Mouse (Mus musculus) bone marrow macrophage, adult 2 months (primary cell): ENCODE results near the gene 5530401A14Rik. TPM values are rescaled to one million over a fixed set of nuclear protein-coding genes. Genes with fewer than 3 reads are reported as not detected.

Experiments used
- H3K27ac ChIP-seq: 2 replicates; pipeline ENCODE4 v1.5.1; 2012; ENCODE audit warnings: low read depth, low read length; ENCODE audit not compliant: insufficient read depth
- H3K4me1 ChIP-seq: 2 replicates; pipeline ENCODE4 v1.6.1; 2012; ENCODE audit warnings: low read length; ENCODE audit not compliant: control insufficient read depth, insufficient read depth
- H3K4me3 ChIP-seq: 2 replicates; pipeline ENCODE4 v1.5.1; 2012; ENCODE audit warnings: mild to moderate bottlenecking, low read length, moderate library complexity; ENCODE audit not compliant: insufficient read depth
- CTCF ChIP-seq: IDR thresholded peaks from 2 replicates; pipeline ENCODE4 v1.5.1; 2012; ENCODE audit warnings: low read depth, mild to moderate bottlenecking, low read length, moderate library complexity
- POLR2A ChIP-seq: IDR thresholded peaks from 2 replicates; pipeline ENCODE4 v1.6.1; 2012; ENCODE audit warnings: mild to moderate bottlenecking, low read depth, low read length, borderline replicate concordance
- polyA plus RNA-seq: library from polyadenylated mRNA; stranded (reverse); fragments of >200 nt; gene quantifications from 2 replicates; pipeline ENCODE4 v1.2.4, GENCODE M21; 2012; ENCODE audit not compliant: missing spikeins, insufficient read depth, insufficient read length

5530401A14Rik gene
- polyA plus RNA-seq, 1 experiment = 0.15 TPM

- Histone ChIP-seq H3K4me3 (no peak overlapping the region), H3K4me1 (no peaks in the 10 kb centered on the region), H3K27ac (no peak overlapping the region)
- TF ChIP-seq CTCF (no peak), POLR2A (no peak)
Measured at GRCm38 (mm10) chr11:81871506-81872213, 11.2 kb downstream of the 5530401A14Rik start.

GRCm38 (mm10) chr11:81896511-81896910 is 36.0 kb downstream of the 5530401A14Rik start:
- Histone ChIP-seq H3K4me1 (no peaks in the 10 kb centered on the region), H3K4me3 (no peak overlapping the region), H3K27ac (no peak overlapping the region)
- TF ChIP-seq POLR2A (no peak), CTCF (no peak)

DNA sequence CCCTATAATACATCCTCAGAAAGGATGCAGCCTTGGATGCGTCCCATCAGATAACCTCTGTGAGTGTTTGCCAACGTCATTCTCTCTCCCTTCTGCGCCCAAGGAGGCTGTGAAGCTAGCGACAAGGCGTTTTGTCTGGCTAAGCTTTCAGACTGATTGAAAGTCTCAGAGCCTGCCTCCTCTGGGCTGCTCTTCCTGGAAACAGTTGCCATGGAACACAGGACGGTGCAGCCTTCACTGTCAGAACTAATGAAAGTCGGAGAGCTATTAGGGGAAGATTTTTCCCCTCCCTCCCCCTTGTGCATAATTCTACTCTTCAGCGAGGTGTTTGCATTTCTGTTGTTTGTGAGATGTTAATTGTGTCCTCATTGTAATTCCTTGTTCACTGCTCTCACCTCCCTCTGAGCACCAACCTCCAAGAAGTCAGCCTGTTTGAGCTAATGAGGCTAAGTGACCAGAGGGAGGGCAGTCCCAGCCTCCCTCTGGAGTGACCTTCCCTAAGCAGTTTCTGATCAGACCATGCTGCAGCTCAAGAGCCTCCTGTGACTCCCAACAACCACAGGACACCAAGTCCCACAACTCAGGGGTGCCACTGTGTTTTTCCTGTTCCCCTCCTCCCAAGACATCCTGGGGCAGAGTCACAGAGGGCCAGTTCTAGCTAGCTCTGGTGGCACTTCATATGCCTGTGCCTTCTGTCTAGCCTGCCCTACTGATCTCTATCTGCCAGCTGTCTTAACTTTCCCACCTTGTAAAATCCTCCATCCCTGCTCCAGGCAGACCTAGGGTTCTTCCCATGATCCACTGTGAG is 37.3 kb downstream of the 5530401A14Rik start:
- Histone ChIP-seq H3K4me3 (no peak overlapping the region), H3K4me1 (no peaks in the 10 kb centered on the region), H3K27ac (no peak overlapping the region)
- TF ChIP-seq POLR2A = no peak
- no peak for TF ChIP-seq CTCF

DNA sequence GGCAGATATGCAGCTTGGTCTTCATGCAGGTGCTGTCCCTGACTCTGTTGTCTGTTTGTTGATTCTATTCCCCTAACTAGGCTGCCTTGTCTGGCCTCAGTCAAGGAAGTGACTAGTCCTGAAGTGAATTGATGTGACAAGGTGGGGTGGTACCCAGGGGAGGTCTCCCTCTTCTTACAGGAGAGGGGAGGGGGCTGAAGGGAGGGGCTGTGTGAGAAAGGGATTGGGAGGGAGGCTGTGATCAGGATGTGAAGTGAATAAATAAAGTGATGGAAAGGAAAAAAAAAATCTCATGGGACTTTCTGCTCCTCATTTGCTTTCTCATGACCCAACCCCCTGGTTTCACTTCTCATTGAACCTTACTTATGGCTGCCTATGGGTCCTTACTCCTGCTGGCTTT is 41.8 kb downstream of the 5530401A14Rik start:
- no peak overlapping the region for H3K27ac ChIP-seq
- no peaks in the 10 kb centered on the region for H3K4me1 ChIP-seq
- no peak for TF ChIP-seq POLR2A
- TF ChIP-seq CTCF = no peak
- no peak overlapping the region for H3K4me3 ChIP-seq

DNA sequence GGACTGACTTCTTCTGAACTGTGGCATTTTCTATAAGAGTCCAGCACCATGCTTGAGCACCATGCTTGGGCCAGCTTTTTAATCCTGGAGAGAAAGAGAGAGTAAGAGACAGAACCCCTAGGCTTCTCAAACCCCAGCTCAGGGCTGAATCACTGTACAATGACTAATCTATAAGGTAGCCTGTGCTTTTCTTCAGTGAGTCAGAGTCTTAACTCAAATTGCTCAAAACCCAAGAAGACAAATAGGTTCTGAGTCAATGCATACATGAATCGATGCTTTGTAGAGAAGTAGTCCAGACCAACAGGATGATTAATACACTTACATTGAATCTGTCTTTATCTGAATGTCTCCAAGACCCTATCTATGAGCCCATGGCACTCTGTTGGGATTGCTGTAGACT is 48.3 kb downstream of the 5530401A14Rik start:
- TF ChIP-seq POLR2A (no peak), CTCF (no peak)
- Histone ChIP-seq H3K4me1 (no peaks in the 10 kb centered on the region), H3K27ac (no peak overlapping the region)

GRCm38 (mm10) chr11:81909397-81909894 is 49.0 kb downstream of the 5530401A14Rik start:
- Histone ChIP-seq H3K27ac (no peak overlapping the region), H3K4me1 (no peaks in the 10 kb centered on the region), H3K4me3 (no peak overlapping the region)
- no peak for TF ChIP-seq POLR2A
- no peak for TF ChIP-seq CTCF

More for the DNA sequence above, 48.3 kb downstream of the 5530401A14Rik start:
- H3K4me3 ChIP-seq = no peak overlapping the region

DNA sequence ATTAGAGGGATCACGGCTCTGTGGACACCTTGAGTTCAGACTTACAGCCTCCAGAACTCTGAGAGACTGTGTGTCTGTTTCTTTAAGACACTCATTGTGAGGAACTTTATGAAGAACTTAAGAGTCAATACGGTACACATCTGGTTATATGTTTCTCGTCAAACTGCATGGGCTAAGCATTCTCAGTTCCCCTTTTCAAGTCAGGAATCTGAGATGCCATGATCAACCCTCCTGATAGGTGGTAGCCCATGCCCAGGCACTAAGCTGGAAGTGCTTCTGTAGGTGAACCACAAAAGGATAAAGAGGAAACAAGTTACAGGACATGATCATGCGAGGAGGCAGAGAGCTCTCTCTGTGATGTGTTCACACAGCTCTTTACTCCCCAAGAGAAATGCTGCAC is 52.6 kb downstream of the 5530401A14Rik start:
- Histone ChIP-seq H3K4me3 (no peak overlapping the region), H3K27ac (no peak overlapping the region), H3K4me1 (no peaks in the 10 kb centered on the region)
- TF ChIP-seq CTCF (no peak), POLR2A (no peak)

DNA sequence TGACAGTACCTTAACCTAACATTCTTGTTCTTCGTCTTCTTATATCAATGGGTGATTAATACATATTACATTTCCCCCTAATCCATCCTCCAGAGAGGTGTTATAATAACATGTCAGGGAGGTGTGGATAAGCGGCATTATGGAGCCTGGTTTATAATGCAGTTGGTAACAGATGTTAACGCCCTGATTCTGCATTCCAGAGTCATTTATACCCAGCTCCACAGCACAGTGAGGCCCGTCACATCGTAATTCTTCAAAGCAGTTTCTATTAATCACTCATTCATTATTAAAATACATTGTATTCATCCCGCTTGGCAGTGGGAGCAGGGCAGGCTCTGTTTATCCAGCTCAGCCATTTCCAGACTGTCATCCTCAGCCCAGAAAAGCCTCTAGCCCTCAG is 55.0 kb downstream of the 5530401A14Rik start:
- Histone ChIP-seq H3K4me1 (no peaks in the 10 kb centered on the region), H3K4me3 (no peak overlapping the region), H3K27ac (no peak overlapping the region)
- TF ChIP-seq CTCF (no peak), POLR2A (no peak)

DNA sequence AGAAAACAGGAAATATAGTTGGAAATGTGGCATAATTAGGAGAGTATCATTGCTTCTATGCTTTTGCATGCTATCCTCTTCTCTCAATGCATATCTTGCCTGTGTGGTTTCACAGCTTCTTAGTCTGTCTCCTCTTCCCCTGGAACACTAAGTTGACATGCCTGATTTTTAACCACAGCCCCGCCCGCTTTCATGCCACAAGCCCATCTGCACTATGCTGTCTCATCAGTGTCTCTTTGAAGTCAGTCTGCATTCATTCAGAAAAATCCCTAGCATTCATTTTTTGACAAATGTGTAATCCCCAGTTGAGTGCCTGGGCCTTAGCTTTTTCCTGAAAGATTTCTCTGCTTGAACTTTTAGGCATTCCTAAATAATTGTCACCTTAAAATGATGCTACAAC is 62.6 kb downstream of the 5530401A14Rik start:
- no peaks in the 10 kb centered on the region for H3K4me1 ChIP-seq
- H3K27ac ChIP-seq = no peak overlapping the region
- TF ChIP-seq CTCF (no peak), POLR2A (no peak)
- no peak overlapping the region for H3K4me3 ChIP-seq

DNA sequence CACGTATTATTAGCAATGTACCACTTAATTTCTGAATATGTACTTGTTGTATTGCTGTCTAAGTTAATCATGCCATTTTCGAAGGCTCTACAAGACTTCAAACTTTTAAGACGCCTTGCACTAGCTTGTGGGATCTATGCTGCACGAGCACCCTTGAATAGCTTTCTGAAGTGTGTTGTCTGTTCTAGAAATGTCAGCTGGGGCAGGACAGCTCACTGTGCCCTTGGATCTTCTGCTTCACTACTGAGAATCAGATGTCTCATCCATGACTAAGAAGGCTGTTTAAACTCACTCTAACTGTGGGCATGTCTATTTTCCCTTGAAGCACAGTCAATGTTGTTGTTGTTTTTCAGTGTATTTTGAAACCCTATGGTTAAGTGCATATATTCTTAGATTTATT is 63.2 kb downstream of the 5530401A14Rik start:
- H3K27ac ChIP-seq = no peak overlapping the region
- no peaks in the 10 kb centered on the region for H3K4me1 ChIP-seq
- TF ChIP-seq POLR2A (no peak), CTCF (no peak)
- no peak overlapping the region for H3K4me3 ChIP-seq
